Mouse (Mus musculus) lung, adult 2 months (tissue): ENCODE data around the gene Klc2. TPM values are rescaled to one million over a fixed set of nuclear protein-coding genes. Genes with fewer than 3 reads are reported as not detected.
"Not testable (repeated sequence)": the region's sequence is repeated elsewhere in the genome, so short reads cannot be mapped to it uniquely, and the experiment has no call there.

ENCODE experiments used
- DNase-seq: peaks from one replicate; pipeline ENCODE4 v3.0.0; 2022
- H3K4me1 ChIP-seq: fragments of 200-500 bp; 2 replicates; pipeline ENCODE4 v1.6.1; 2011; ENCODE audit warnings: low read length; ENCODE audit not compliant: control insufficient read depth, insufficient read depth
- H3K4me3 ChIP-seq: fragments of 200-500 bp; replicated peaks from 2 replicates; pipeline ENCODE3; 2011; ENCODE audit warnings: low read depth, mild to moderate bottlenecking, control low read depth, low read length; ENCODE audit errors: extremely low read depth
- CTCF ChIP-seq: fragments of 200-500 bp; IDR thresholded peaks from 2 replicates; pipeline ENCODE4 v1.5.1; 2011; ENCODE audit warnings: mild to moderate bottlenecking, low read length, control low read depth; ENCODE audit not compliant: insufficient read depth
- POLR2A ChIP-seq: fragments of 200-500 bp; IDR thresholded peaks from 2 replicates; pipeline ENCODE4 v1.6.1; 2011; ENCODE audit warnings: low read depth, mild to moderate bottlenecking, control low read depth, low read length, borderline replicate concordance; ENCODE audit errors: extremely low read depth
- WGBS: fragments of 180-500 bp; shearing (Covaris S2); methylation state at CpG from one replicate; pipeline ENCODE4 v1.1.7; 2018; 5-methylcytosine and 5-hydroxymethylcytosine counted together
- polyA plus RNA-seq: library from polyadenylated mRNA; depleted of rRNA; stranded (reverse); fragments of >200 nt; gene quantifications from 2 replicates; pipeline ENCODE4 v1.2.3, GENCODE M21; 2012

Gene Klc2
- polyA plus RNA-seq, 1 experiment: 47.3 TPM

DNA sequence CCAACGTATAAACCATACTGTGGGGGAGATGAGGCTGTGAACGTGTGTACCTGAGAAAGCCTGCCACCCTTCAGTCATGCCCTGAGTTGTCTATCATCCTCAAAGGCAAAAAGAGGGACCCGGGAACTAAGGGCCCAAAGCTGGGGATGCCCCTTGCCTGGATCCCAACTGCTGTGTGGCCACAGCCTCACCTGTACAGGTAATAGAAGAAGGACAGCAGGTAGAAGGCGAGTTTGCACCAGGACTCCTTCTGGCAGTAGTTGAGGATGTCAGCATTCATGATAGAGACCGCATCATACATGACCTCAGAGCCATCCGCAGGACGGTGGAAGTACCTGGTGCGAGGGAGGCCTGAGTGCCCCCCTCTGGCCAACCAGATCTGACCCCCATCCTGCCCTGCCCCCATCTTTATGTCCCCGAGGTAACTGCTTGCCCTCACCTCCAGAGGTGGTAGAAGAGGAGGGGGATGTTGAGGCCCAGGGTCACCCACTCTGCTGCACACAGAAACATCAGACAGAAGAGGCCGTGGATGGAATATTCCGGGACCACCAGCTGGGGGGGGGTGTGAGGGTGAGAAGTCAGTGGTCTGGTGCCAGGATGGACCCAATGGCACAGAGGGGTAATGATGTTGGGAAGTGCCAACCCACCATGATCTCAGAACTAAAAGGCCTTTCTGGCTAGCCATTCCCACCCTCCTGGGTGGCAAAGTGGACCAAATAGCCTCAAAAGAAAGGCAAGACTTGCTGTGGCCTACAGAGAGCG is 24.7 kb downstream of the Klc2 start:
- Histone ChIP-seq H3K4me1 (peaks cover 9% of the 10 kb centered on the region), H3K4me3 (no peak overlapping the region)
- no peak for DNase-seq
- no peak for TF ChIP-seq POLR2A
- no peak for TF ChIP-seq CTCF
- 71% methylated on average over 12 of the region's 12 CpGs for WGBS

DNA sequence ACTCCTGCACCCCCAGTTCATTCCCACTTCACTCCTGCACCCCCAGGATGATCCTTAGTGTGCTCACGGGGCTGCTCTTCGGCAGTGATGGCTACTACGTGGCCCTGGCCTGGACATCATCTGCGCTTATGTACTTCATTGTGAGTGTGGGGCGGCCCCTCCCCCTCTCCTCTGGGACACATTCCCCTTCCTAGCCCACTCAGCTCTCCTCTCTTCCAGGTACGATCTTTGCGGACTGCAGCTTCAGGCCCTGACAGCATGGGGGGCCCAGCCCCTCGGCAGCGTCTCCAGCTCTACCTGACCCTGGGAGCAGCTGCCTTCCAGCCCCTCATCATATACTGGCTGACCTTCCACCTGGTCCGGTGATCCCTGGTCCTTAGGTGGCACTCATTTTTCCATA is 26.3 kb downstream of the Klc2 start:
- WGBS: 91% methylated on average over 10 of the region's 10 CpGs
- peaks cover 6% of the 10 kb centered on the region for H3K4me1 ChIP-seq
- H3K4me3 ChIP-seq: no peak overlapping the region
- TF ChIP-seq POLR2A: no peak
- no peak for TF ChIP-seq CTCF
- no peak for DNase-seq

DNA sequence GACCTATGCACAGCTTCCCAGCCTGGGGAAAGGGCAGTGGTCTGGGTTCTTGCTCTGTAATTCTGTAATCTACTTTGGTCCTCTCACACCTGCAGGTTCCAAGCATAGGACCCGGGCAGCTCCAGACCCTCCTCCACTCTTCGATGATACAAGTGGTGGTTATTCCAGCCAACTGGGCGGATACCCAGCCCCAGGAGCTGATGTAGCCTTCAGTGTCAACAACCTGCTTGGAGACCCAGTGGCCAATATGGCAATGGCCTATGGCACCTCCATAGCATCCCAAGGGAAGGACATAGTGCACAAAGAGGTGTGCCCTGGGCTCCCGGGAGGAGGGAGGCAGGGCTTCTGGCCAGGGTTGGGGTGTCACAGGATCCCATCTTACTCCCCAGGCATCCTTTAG is 29.0 kb downstream of the Klc2 start:
- H3K4me3 ChIP-seq: no peak overlapping the region
- H3K4me1 ChIP-seq: peaks cover 6% of the 10 kb centered on the region
- WGBS: 90% methylated on average over 4 of the region's 4 CpGs
- no peak for DNase-seq
- TF ChIP-seq CTCF (no peak), POLR2A (no peak)

DNA sequence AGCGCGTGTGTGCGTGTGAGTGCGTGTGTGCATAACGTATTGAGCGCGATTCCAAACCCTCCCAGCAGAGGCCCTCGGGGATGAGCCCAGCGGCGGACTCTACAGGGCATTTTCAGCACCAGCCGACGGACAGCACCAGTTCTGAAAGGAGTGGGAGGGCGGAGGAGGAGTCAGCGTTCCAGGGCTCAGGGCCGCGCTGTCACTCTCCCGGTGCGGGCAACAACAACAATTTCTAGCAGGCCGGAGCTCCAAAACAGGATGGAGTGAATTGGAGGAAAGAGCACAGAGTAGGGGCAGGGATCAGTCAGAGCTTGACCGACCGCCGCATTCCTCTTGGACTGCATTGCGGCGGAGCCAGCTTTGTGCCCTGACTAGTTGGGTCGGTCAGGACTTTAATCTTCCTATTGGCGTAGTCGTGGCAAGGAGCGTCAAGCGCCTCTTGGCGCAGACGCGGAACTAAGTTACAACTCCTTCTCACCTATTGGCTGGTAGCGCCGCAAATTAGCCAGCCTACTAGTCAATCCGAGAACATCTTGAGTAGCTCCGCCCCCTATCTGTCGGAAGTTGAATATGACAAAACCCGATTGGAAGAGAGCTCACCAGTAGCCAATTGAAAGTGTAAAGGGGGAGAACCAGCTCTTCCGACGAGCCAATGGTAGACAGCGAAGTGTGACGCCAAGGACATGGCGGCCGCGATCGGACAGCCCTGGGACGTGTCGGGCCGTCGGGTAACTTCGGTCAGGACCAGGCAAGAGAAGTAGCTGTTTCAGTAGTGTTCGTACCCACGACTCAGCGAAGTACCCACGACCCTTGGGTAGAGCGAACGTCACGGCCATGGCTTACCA is 30.3 kb downstream of the Klc2 start, which contains the start of gene Yif1a:
Gene Yif1a, plus strand, starts transcription at position 655 of the 845 bp plus-strand sequence.
- Histone ChIP-seq H3K4me3 (peak within 1 kb of the TSS; percentile 99), H3K4me1 (peaks cover 5% of the 10 kb centered on the region)
- under 1% methylated on average over 58 of the region's 58 CpGs for WGBS
- DNase-seq: peak; percentile 92
- TF ChIP-seq POLR2A (peak; percentile 95), CTCF (peak; percentile 55)

DNA sequence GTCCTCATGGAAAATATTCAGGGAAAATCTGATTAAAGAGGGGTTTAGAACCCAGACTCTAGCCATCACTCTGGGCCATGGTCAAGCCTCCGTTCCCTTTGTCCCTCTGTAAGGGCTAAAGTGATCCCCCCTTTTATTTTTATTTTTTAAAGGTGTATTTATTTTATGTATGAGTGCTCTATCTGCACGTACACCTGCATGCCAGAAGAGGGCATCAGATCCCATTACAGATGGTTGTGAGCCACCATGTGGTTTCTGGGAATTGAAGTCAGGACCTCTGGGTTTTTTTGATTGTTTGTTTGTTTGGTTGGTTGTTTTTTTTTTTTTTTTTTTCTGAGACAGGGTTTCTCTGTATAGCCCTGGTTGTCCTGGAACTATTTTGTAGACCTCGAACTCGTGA is 31.8 kb downstream of the Klc2 start:
- not testable (repeated sequence) for H3K4me1 ChIP-seq, H3K4me3 ChIP-seq, DNase-seq
- WGBS: 51% methylated on average over 4 of the region's 4 CpGs

DNA sequence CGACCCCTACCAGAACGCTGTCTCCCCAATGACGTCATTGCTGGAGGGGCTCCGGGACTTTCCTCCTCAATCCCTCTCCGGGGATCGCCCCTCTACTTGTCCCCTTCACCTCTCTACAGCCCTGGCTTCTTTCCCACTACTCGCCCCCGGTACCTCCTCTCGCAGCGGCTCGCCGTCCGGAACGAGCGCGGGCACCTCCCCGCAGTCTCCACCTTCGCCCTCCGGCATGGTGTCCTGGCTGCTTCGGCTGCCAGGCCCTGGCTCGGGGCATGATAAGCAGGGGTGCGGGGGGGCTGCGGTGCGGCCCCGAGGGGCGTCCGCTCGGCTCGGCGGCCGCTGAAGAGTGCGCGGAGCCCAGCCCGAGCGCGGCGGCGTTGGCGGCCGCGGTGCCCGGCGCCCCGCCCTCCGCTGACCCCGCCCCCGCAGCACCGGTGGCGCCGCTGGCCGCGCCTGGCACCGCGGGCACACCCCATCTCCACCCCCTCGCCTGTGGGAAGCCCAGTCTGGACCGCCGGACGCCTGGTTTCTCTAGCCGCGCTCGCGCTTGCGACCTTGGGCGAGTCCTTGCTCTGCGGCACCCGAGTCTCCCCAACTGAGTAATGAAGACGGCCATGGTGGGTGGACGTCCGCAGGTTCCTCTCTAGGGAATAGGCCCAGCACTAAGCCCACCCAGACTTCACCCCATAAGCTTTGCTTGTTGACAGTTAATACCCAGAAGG is 33.1 kb downstream of the Klc2 start, which contains the start of gene Tmem151a:
Gene Tmem151a, minus strand, starts transcription at position 387 of the 719 bp plus-strand sequence.
- peaks cover 5% of the 10 kb centered on the region for H3K4me1 ChIP-seq
- H3K4me3 ChIP-seq: peak within 1 kb of the TSS; percentile 52
- no peak for TF ChIP-seq POLR2A
- TF ChIP-seq CTCF: no peak
- WGBS: under 1% methylated on average over 68 of the region's 69 CpGs
- peak; percentile 49 for DNase-seq

DNA sequence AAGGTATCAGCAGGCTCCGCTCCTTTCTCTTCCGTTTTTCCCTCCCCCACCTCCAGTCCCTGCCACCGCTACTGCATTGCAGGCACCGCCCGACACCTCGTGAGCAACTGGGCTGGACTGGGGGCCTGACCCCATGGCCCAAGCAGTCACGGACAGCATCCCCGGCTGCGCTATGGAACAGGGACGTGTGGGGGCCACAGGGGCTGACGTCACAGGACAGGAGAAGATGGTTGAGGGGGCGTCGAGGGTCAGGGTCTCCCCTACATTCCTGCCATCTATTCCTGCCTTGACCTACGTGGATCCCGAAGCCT is 33.6 kb downstream of the Klc2 start:
- Histone ChIP-seq H3K4me1 (peaks cover 5% of the 10 kb centered on the region), H3K4me3 (peak overlapping the region; percentile 52)
- TF ChIP-seq CTCF (no peak), POLR2A (no peak)
- 4% methylated on average over 15 of the region's 15 CpGs for WGBS
- no peak for DNase-seq

DNA sequence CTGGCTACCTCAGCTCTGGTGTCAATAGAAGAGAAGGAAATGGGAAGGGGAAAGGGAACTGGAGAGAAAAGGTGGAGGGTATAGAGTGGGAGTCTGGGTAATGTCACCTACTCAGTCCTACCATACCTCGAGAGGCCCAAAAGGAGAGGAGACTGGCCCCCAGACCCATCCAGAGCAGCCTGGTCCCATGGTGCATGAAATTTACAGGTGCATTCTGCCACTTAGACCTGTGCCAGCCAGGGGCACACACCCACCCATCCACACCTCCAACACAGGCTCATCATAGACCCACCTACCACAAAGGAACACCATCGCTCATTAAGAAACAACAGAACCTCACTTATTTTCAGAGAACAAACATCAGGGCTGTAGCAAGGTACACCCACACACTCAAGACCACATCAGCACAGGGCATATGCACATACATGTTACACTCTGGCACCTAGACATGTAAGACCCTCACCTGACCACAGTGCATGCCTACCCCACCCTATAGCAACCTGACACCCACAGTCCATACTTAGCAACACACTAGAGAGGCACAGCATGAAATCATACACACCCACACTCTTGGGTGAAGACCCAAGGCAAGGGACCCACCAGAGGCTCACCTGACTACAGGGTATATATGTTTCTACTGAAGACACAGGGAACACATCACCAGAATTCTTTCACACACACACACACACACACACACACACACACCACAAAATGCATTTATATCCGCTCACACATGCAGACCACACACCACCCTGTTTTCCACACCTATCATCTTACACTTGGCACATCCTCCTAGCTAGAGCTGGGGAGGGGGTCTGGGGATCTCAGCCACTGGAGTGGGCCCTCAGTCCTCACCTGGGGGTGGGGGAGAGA is 34.2 kb downstream of the Klc2 start:
- DNase-seq: no peak
- Histone ChIP-seq H3K4me1 (peaks cover 4% of the 10 kb centered on the region), H3K4me3 (no peak overlapping the region)
- WGBS: 61% methylated on average over 3 of the region's 3 CpGs
- TF ChIP-seq CTCF (no peak), POLR2A (no peak)

DNA sequence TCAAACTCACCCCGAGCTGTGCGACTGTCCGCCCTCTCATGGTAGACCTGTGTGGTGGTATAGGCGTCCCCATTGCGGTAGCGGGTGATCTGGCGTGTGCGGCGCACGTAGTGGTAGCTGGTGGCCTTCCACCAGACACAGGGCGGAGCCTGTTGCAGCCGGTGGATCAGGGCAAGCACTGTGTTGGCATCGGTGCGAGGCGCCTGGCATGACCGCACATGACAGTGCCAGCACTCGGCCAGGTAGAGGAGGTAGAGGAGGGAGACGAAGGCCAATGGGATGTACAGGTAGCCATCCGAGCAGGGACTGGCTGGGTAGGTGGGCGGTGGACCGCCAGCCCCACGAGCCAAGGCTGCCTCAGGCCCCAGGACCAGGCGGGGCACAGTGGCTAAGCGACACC is 35.8 kb downstream of the Klc2 start:
- 68% methylated on average over 24 of the region's 24 CpGs for WGBS
- Histone ChIP-seq H3K4me3 (no peak overlapping the region), H3K4me1 (no peaks in the 10 kb centered on the region; the same call in 1 of the 2 replicates)
- TF ChIP-seq CTCF (no peak), POLR2A (no peak)
- DNase-seq: no peak

DNA sequence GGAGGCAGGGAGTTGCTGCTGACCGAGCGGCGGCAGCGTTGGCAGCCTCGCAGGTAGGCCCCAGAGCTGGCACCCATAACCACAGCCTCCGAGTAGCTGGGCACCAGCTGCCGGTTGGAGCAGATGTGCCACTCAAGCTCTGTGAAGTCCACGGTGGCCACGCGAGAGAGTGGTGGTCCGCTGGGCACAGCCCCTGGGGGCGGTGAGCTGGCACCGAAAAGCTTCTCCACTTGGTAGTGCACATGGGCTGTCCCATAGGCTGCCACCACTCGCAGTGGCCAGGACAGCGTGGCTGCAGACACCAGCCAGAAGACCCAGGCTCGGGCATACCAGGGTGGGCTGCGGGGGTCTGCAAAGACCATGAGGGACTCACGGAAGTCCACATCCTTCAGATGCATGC is 36.4 kb downstream of the Klc2 start:
- Histone ChIP-seq H3K4me1 (no peaks in the 10 kb centered on the region), H3K4me3 (no peak overlapping the region)
- TF ChIP-seq CTCF: no peak
- no peak for TF ChIP-seq POLR2A
- DNase-seq: no peak
- 63% methylated on average over 18 of the region's 18 CpGs for WGBS
